Mouse (Mus musculus) erythroblast, adult 5-6 weeks (primary cell): Measurements from ENCODE around the gene Zbtb22. TPM values are rescaled to one million over a fixed set of nuclear protein-coding genes. Genes with fewer than 3 reads are reported as not detected.
A peak's percentile ranks its signal among the peaks of the same experiment; 100 is the strongest.
"Not testable (repeated sequence)": the region's sequence is repeated elsewhere in the genome, so short reads cannot be mapped to it uniquely, and the experiment has no call there.

ENCODE experiments used
- ATAC-seq: replicated peaks from 2 replicates; pipeline ENCODE4 v1.8.0; 2016; ENCODE audit warnings: moderate number of reproducible peaks, mild to moderate bottlenecking, moderate TSS enrichment, inconsistent platforms; ENCODE audit not compliant: poor library complexity, low FRiP score, severe bottlenecking
- total RNA-seq, 2 experiments: library from RNA; stranded (forward) in 1 of 2; stranded (reverse) in 1 of 2; fragments of 150-400 nt in 1 of 2; fragments of 200-764, 138-1000 nt in 1 of 2; gene quantifications; 2 replicates each; pipeline versions ENCODE4 v1.2.3 to v1.2.4; 2015 to 2017; ENCODE audit warnings: low replicate concordance in 2 of 2

The Zbtb22 gene
- total RNA-seq, 2 experiments from 2014 or later = 7.9 to 8.8 TPM

- no peak for ATAC-seq
These were observed 13.2 kb upstream of the Zbtb22 start for GRCm38 (mm10) chr17:33902491-33902890.

GRCm38 (mm10) chr17:33903911-33904651 is 11.6 kb upstream of the Zbtb22 start:
- ATAC-seq = not testable (repeated sequence)

DNA sequence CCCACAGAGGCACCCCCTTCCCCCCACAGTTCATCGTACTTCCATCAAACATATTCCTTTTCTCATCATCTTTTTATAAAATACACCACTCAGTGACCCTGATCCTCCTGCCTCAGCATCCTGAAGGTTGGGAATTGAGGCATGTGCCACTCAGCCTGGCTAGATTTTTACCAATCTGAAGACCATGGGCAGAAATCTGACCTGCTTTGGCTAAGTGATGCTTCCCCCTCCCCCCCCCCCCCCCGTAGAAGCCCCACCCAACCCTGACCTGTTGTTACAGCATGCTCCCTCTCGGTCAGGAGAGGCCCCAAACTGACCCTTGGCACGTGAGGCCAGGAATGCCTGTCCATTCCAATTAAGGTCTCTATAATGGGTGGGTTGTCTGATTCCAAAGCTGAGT is 10.9 kb upstream of the Zbtb22 start, which contains the start of gene Platr17:
Platr17 (plus strand) TSS at position 301 of the 400 bp plus-strand sequence.
- ATAC-seq = not testable (repeated sequence)

DNA sequence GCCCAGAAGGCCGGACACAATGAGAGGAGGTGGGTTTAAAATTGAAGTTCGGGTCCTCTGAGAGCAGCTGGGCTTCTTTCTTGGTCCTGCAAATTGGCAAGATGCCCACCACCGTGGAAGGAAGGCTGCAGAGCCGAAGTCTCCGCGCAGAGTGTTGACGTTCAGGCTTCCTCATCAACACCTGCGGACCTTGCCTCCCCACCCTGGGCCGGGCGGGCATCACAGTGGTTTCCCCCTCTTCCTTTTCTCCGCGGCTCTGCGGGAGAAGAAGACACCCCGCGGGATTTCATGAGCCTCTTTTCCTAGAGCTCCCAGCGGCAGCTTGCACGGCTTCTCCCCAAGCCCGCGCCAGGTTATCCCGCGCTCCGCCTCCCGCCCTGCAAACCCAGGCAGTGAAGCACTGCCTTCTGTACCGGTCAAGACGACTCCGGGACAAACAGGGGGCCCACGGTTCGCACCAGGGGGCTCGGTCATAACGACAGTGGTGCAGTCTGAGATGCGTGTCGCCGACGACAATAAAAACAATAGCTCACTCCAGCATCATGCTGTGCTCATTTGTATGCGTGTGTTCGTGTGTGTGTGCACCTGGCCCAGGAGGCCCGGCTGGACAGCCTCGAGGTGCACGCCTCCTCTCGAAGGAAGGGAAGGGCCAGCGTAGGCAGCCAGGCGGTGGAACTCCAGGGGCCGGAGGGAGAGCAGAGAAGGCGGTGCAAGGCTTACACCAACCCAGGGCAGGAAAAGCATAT is 7.2 kb upstream of the Zbtb22 start:
- peak; percentile 60 for ATAC-seq

DNA sequence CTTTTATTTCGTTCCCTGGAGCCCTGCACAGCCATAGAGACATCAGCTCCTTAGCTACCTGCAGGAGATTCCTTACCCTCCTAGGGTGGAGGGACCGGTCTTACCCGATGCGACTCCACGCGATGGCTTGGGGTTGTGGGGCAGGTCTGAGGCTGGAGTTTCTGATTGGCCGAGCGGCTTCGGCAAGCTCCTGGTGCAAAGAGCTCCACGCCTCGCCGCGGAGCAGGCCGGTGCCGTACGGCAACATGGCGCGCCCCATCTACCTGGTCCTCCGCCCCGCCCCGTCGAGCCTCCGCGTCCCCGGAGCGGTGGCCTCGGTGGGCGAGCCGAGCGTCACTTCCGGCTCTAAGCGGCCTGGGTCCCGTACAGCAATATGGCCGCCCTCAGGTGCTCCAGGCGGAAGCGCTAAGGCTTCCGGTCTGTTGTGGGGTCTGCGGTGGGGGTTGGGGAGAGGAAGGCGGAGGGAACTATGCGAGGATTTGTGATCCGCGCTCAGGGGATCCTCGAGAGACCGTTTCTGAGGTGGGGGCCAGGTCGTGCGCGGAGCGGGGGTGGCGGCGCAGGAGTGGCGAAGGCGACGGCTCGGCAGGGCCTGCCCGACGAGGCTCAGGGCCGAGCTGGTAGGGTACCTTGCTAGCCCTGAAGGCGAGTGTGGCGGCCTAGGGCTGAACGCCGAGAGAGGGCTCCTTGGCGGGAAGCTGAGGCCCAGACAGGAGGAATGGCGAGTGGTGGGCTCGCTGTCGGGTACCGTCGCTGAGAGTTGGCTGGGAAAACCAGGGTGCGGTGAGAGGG is 6.4 kb upstream of the Zbtb22 start, which contains the start of gene Daxx:
Daxx (plus strand) TSS at position 338 of the 792 bp plus-strand sequence.
- ATAC-seq = peak; percentile 91

- ATAC-seq = peak; percentile 20
These were observed 5.8 kb upstream of the Zbtb22 start for GRCm38 (mm10) chr17:33909869-33910250.

- no peak for ATAC-seq
These were observed 5.2 kb upstream of the Zbtb22 start for GRCm38 (mm10) chr17:33910346-33911051.

DNA sequence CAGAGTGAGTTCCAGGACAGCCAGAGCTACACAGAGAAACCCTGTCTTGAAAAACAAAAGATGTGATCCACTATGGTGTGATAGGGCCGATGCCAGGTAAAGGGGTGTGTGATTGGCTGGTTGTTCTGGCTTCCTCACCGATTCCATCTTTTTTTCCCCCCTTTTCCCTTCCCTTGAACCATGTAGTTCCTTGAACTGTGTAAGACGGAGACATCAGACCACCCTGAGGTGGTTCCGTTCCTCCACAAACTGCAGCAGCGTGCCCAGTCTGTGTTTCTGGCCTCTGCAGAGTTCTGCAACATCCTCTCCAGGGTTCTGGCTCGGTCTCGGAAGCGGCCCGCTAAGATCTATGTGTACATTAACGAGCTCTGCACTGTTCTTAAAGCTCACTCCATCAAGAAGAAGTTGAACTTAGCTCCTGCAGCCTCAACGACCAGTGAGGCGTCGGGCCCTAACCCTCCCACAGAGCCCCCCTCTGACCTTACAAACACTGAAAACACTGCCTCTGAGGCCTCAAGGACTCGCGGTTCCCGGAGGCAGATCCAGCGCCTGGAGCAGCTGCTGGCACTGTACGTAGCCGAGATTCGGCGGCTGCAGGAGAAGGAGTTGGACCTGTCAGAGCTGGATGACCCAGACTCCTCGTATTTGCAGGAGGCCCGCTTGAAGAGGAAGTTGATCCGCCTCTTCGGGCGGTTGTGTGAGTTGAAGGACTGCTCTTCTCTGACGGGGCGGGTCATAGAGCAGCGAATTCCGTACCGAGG is 4.5 kb upstream of the Zbtb22 start:
- no peak for ATAC-seq

- no peak for ATAC-seq
These were observed 3.8 kb upstream of the Zbtb22 start for GRCm38 (mm10) chr17:33911813-33912414.

DNA sequence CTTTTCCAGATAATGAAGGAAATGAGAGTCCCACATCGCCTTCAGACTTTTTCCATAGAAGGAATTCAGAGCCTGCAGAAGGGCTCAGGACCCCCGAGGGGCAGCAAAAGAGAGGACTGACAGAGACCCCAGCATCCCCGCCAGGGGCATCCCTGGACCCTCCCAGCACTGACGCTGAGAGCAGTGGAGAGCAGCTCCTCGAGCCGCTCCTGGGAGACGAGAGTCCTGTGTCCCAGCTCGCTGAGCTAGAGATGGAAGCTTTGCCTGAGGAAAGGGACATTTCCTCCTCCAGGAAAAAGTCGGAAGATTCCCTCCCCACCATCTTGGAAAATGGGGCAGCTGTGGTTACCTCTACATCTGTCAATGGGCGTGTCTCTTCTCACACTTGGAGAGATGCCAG is 2.4 kb upstream of the Zbtb22 start:
- no peak for ATAC-seq

DNA sequence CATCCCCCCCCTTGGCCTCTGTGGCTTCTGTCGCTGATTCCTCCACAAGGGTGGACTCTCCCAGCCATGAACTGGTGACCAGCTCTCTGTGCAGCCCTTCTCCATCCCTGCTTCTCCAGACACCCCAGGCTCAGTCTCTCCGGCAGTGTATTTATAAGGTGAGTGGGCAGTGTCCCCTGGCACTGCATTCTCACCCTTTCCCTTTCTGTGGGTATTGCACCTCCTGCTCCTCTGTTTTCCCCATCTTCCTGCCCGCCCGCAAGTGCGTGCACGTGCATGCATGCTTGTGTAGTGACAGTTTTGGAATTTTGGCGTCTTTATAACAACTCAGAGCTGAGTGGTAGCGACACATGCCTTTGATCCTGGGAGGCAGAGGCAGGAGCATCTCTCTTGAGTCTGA is 1.8 kb upstream of the Zbtb22 start:
- ATAC-seq = no peak

GRCm38 (mm10) chr17:33914969-33915391 is 724 bp upstream of the Zbtb22 start:
- ATAC-seq = no peak

- ATAC-seq = no peak
These were observed 590 bp downstream of the Zbtb22 start for GRCm38 (mm10) chr17:33916294-33916693.

DNA sequence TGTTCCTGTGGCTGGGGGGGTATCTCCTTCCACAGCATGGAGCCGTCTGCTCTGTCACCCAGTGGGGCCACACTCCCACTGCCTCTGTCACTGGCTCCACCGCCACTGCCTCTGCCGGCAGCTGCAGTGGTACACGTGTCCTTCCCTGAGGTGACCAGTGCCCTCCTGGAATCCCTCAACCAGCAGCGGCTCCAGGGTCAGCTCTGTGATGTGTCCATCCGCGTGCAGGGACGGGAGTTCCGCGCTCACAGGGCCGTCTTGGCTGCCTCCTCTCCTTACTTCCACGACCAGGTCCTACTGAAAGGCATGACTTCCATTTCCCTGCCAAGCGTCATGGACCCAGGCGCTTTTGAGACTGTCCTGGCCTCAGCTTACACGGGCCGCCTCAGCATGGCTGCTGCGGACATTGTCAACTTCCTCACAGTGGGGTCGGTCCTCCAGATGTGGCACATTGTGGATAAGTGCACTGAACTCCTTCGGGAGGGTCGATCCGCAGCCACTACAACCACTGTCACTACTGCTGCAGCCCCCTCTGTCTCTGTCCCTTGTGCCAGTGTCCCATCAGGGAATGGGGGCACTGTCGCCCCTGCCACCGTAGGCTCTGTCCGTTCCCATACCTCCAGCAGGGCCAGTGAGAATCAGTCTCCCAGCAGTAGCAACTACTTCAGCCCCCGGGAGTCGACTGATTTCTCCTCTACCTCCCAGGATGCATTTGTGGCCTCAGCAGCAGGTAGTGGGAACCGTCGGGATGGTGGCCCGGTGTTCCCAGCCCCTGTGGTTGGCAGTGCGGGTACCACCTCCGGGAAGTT is 1.3 kb downstream of the Zbtb22 start:
- ATAC-seq = no peak

GRCm38 (mm10) chr17:33917656-33918292 is 2.1 kb downstream of the Zbtb22 start:
- ATAC-seq = no peak

- ATAC-seq = peak; percentile 6; the same call in 1 of the 2 replicates
These were observed 2.8 kb downstream of the Zbtb22 start for GRCm38 (mm10) chr17:33918293-33919203.
